Mouse (Mus musculus) spleen, adult 18-20 months (tissue): ENCODE results near the gene Metap1d.

Source experiments
- DNase-seq, 2 experiments: peaks; one replicate each; pipeline ENCODE4 v3.0.0; 2022; ENCODE audit warnings: mixed read lengths in 2 of 2

The Metap1d gene

GRCm38 (mm10) chr2:71528014-71528713 is 75.1 kb downstream of the Metap1d start, which contains the start of gene Dlx1:
Gene Dlx1, plus strand, starts transcription at chr2:71528113.
- no peak for DNase-seq

GRCm38 (mm10) chr2:71528714-71529510 is 75.8 kb downstream of the Metap1d start:
- no peak for DNase-seq

- DNase-seq, result peak in 1 of 2 experiments; percentile 29
Measured at GRCm38 (mm10) chr2:71529511-71530351, 76.7 kb downstream of the Metap1d start.

- DNase-seq, result no peak
Measured at GRCm38 (mm10) chr2:71530391-71531123, 77.5 kb downstream of the Metap1d start.

- no peak for DNase-seq
Measured at GRCm38 (mm10) chr2:71531124-71531590, 78.1 kb downstream of the Metap1d start.

- DNase-seq, result no peak
Measured at GRCm38 (mm10) chr2:71531990-71532970, 79.2 kb downstream of the Metap1d start.

- no peak for DNase-seq
Measured at GRCm38 (mm10) chr2:71533094-71533493, 80.0 kb downstream of the Metap1d start.

GRCm38 (mm10) chr2:71534242-71535052 is 81.4 kb downstream of the Metap1d start:
- no peak for DNase-seq

GRCm38 (mm10) chr2:71540611-71541417 is 87.7 kb downstream of the Metap1d start:
- DNase-seq, result no peak

GRCm38 (mm10) chr2:71541418-71542226 is 88.5 kb downstream of the Metap1d start:
- no peak for DNase-seq

- DNase-seq, result no peak
Measured at GRCm38 (mm10) chr2:71542227-71542815, 89.2 kb downstream of the Metap1d start.

- DNase-seq, result no peak
Measured at GRCm38 (mm10) chr2:71542816-71543301, 89.8 kb downstream of the Metap1d start.

- no peak for DNase-seq
Measured at GRCm38 (mm10) chr2:71543531-71543930, 90.5 kb downstream of the Metap1d start.

- no peak for DNase-seq
Measured at GRCm38 (mm10) chr2:71543948-71544347, 90.9 kb downstream of the Metap1d start.

GRCm38 (mm10) chr2:71544391-71545285 is 91.6 kb downstream of the Metap1d start:
- DNase-seq, result no peak

- no peak for DNase-seq
Measured at GRCm38 (mm10) chr2:71545401-71545881, 92.4 kb downstream of the Metap1d start.
